Mouse (Mus musculus): ENCODE data around the gene Atg4a-ps.
"Not testable (repeated sequence)": the region's sequence is repeated elsewhere in the genome, so short reads cannot be mapped to it uniquely, and the experiment has no call there.

The Atg4a-ps gene

DNA sequence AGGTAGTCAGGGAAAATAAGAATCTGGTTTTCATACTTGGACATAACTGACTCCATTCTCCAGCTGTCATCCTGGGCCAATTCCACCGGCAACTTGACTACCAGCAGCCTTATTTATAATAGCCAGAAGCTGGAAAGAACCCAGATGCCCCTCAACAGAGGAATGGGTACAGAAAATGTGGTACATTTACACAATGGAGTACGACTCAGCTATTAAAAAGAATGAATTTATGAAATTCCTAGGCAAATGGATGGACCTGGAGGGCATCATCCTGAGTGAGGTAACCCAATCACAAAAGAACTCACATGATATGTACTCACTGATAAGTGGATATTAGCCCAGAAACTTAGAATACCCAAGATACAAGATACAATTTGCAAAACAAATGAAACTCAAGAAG is at the start of gene Atg4a-ps:
TSS of gene Atg4a-ps (minus strand) at position 101 of the 400 bp plus-strand sequence.
- not testable (repeated sequence) for DNase-seq (ENCODE audit: low spot score)

DNA sequence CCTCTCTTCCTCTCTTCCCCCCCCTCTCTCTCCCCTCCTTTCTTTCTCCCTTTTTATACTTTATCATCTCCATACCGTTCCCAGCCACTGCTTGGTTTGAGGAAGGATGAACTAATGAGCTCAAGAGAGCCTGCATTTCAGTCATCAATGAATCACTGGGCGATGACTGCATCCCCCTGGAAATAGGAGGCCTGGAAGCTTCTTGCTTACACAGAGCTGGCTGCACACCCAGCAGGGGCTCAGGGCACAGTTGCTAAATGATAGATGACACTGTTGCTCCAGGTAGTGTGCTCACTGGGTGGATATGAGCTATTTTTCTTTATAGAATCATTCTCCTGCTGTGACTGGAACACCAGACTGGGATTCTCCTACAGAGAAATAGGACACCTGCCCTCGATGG is 49.7 kb upstream of the Atg4a-ps start:
- DNase-seq (ENCODE audit: low spot score), result no peak

DNA sequence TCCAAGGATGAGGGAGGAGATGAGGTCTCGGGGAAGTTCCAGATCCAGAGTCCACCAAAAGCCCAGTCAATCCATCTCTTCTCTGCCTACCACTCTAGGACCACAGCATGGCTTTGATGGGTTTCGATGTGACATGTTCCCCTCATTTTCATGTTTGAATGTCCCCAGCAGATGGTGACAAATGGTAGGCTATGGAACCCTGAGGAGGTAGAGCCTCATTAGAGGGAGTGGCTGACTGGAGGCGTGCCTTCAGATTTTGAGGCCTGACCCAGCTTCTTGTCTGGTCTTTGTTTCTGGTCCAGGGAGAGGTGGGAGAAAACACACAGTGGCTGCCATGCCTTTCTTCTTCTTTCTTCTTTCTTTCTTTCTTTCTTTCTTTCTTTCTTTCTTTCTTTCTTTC is 44.6 kb upstream of the Atg4a-ps start:
- DNase-seq (ENCODE audit: low spot score), result peak; percentile 6

DNA sequence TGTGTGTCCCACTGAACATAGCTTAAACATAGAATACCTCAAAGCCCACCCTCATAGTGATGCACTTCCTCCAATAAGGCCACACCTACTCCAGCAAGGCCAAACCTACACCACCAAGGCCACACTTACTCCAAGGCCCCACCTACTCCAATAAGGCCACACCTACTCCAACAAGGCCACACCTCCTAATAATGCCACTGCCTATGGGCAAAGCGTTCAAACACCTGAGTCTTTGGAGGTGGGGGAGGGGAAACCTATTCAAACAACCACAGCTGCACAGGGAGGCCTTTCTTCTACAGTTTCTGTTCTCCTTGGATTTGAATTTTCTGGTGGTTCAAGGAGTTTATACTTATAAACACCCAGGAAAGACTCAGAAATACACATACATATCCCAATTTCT is 43.2 kb upstream of the Atg4a-ps start:
- no peak for DNase-seq (ENCODE audit: low spot score)

DNA sequence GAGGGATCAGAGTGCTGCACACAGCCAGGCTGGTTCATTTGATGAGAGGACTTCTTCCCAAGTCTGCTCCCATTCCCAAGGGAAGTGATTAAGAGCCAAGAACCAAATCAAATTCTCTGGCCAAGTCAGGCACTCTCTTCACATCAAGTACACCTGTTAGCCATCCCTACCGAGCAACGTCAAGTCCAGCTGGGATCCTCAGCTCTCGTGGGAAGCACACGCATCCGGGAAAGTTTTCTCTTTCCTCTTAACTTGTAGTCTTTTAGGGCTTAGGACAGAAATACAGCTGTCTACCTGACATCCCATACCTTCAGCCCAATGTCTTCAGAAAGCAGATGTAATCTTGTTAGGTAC is 38.1 kb upstream of the Atg4a-ps start:
- no peak for DNase-seq (ENCODE audit: low spot score)

DNA sequence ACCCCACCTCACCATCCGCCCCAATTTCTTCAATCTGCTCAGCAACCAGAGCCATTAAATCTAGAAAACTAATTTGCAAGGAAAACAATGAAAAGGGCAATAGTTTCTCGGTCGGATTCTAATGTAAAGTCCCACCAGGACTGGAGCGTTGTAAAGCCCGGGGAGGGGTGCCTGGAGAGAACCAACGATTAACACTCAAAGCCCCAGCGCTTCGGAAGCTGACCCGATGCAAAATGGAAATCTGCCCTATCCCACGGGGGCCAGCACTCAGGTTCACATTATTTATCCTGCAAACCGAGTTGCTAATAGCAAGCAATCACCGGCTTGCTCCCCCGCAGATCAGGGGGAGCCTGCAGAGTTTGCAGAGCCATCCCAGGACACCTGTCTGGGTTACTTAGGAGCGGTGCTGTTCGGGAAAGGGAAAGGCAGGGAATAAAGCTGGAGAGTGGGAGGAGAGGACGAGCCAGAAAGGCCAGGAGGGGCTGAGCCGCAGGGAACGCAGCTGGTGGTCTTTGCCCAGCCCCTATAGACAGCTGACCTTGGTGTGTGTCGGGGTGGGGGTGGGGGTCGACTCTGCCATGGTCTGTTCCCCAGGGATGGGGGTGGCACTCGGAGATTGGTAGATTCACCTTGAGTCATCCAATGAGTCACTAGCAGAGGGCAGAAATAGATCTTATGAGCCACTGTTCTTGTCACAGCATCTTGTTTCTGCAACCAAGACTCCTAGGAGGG is 37.5 kb upstream of the Atg4a-ps start:
- DNase-seq (ENCODE audit: low spot score), result no peak

DNA sequence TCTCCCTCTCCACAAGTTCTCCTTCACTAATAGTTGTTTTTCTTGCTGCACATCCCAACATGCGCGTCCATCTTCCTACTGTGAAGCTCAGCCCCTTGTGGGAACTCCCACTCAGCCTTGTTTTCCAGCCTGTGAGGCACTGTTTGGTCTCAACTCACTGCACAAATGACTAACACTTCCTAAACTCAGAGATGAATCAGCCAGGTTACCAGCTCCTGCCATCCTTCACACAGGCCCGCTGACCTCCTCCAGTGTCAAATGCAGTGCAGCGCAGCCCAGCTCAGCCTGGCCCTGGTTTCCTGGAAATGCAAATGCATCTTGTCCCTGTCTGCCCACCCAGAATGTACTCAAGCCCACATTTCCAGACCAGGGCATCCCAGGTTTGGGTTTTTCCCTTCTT is 36.6 kb upstream of the Atg4a-ps start:
- no peak for DNase-seq (ENCODE audit: low spot score)

DNA sequence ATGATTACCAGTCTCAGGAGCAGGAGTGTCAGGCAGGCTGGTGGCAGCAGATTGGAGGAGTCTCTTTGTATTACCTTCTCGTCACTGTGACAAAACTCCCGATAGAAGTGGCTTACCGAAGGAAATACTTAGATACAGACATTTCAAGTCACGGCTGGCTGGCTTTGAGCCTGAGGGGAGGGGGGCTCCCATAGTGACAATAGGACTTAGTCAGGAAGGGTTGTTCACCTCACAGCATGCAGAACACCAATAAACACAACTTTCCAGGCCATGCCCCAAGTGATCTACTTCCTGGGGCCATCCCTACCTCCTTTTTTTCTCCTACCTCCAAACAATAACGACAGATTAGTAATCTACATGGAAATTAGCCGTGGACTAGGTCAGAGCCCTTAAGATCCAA is 32.9 kb upstream of the Atg4a-ps start:
- no peak for DNase-seq (ENCODE audit: low spot score)

DNA sequence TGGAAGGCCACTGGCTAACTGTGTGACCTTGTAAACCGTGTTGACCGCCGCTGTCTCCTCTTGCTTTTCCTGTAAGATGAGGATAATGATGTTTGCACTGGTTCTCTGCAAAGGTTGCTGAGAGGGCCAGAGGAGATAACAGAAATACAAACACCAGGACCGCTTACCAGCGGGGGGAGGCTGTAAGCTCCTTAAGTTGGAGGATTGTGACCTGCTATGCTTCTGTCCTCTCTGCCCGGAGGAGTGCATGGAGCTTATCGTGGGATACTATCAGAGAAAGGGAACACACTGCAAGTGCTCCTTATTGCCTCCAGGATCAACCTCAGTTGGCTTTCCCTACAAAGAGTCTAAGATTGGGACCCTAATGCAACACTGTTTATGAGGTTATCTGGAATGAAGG is 26.8 kb upstream of the Atg4a-ps start:
- no peak for DNase-seq (ENCODE audit: low spot score)

DNA sequence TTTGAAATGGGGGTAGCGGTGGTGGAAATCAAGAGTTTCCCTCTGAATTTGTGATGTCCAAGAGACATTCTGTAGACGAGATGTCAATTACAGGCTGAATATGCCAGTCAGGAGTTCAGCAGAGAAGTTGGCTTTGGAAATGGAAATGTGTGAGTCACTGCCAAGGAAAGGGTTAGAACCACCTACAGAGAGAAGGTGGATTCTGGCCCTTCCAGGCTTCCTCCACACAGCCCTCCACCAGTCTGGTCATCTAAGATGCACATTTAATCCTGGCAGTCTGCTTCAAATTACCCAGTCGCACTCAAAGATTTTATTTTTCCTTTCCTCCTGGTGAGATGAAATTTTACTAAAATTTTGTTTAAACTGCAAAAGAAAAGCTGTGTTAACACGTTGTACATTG is 26.2 kb upstream of the Atg4a-ps start:
- DNase-seq (ENCODE audit: low spot score), result no peak

DNA sequence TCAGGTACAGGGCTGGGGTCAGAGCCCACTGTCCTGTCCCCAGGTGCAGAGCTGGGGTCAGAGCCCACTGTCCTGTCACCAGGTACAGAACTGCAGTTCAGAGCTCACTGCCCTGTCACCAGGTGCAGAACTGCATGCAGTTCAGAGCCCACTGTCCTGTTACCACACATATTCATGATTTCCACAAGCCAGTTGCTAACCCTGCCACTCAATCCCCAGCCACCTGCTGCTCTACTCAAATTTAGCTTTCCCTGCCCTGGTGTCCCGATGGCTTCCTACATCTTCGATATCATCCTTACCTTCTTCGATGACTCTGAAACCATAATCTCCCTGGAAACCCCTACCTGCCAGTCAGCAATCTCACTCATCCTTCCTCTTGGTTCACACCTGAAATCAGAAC is 17.5 kb upstream of the Atg4a-ps start:
- no peak for DNase-seq (ENCODE audit: low spot score)

DNA sequence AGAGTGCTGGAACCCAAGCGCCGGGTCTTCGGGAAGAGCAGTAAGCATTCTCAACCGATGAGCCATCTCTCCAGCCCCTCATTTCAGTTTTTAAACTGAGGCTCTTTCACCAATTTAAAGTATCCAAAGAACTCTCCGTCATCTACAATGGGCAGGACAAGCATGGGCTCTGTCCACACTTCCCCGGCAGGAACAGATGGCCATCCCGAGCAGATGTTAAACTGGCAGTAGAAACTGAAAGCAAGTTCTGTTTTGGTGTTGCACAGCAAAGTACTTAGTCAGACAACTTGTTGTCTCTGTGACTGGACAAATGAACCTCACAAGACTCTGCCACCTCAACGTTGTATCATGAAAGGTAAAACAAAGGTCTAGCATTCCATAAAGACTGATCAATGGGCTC is 15.8 kb upstream of the Atg4a-ps start:
- DNase-seq (ENCODE audit: low spot score), result no peak

DNA sequence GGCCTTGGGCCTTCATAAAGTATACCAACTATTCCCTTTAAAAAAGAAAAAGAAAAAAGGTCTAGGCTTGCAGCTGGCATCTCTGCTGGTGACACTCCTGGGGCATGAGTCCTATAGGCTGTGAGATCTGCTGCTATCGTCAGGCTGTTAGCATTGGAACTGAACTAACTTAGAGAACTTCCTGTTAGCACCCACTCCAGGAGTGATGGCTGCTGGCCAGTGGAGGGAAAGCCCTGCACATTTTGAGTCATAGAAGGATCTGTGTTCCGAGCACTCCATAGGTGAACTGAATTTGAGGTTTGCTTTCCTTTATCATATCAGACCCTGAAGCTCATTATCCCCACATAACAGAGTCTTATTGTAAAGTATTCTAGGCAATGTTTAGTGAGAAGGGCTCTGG is 14.1 kb upstream of the Atg4a-ps start:
- DNase-seq (ENCODE audit: low spot score), result no peak

DNA sequence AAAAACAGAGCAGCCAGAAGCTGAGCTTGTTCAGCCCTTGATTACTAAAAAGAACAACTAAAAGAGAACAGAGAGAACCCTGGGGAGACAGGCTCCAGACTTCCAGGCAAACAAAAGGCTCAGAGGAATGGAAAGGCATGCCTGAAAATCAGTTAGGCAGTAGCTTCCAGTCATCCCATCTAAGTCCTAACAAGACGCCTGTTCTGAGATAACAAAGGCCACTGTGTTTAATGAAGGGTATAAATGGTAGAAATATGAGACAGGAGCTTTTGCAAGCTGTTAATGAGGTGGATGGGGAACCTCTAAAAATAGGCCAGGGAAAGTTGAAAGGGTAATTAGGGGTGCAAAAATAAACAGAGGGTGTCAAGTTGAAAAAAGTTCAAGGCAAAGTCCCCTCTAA is 4.5 kb upstream of the Atg4a-ps start:
- DNase-seq (ENCODE audit: low spot score), result no peak

DNA sequence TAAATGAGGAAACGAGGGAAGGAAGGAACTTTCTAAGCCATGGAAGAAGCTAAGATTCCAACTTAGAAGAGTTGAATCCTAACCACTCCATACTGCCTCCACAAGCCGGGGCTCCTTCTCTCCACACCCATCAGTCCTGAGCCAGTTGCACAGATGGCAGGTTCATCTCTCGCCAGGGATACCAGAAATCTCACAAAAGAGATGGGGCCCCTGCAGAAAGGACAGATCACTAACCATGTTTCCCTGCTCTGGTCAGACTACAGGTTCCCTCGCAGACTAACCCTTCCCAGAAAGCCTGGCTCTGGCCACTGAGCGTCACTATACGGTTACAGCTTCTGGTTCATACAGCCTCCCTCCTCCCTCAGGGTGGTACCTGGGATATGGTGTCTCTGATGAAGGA is 3.8 kb upstream of the Atg4a-ps start:
- no peak for DNase-seq (ENCODE audit: low spot score)

DNA sequence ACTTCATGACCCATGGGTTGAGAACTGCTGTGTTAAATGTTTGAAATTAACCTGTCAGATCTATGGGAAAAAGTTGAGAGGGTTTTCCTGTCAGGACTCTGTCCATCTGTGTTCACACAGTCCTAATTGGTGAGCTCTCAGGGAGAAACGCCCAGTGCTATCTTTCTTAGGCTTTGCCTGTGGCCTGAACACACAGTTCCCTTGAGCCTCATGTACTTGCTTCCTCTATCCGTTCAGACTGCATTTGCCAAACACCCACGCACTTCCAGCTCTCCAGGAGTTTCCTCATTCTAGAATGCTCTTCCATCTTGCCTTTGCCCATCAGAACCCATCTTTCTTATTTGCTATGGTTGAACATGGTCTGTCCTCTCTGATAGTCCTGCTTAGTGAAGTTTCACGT is 2.6 kb upstream of the Atg4a-ps start:
- DNase-seq (ENCODE audit: low spot score), result no peak

DNA sequence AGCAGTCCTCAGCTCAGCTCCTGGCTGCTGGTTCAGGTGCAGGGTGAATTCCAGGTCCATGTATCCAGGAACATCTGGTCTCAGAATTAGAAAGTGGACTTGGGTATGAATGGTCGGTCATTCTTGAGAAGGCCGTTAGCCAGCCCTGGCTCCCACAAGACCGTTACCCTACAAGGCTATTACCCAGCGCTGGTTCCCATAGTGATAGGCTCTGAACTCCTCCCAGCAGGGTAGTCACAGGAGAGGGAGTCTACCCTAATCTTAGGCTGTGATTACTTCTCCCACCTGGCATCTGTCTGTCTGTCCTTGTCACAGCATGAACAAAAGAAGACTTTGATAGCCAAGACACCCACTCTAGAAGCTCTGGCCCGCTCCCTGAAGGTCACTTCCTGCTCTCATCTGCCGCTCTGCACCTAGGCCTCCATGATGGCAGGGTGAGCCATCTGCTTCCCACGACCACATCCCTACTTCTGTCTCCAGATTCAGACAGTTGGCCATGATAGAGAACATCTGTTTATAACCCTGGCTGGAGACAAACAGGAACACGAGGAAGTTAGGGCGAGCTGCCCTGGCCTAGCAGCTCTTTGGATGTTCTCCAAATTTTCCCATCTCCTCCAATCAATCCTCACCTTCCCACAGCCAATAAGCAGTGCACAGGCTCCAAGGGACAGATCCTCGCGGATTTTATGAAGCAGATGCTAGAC is 1.4 kb upstream of the Atg4a-ps start:
- no peak for DNase-seq (ENCODE audit: low spot score)

DNA sequence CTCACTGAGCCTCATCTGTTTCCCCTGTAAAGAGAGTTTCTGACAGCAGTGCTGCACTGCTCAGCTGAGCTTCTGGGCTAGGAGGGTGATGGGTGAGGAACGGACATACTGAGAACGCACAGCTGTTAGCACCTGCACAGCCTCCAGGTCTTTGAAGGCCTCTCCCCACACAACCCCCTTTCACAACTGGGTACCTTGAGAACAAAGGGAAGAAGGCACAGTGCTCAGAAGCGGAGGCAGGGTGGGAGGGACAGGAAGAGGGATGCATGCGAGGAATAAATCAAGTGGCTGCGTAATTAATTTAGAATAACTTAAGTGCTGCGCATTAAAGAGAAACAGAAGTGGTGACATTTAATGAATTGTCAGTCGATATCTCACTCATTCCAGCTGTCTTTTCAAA is 4.6 kb downstream of the Atg4a-ps start:
- peak; percentile 15 for DNase-seq (ENCODE audit: low spot score)

DNA sequence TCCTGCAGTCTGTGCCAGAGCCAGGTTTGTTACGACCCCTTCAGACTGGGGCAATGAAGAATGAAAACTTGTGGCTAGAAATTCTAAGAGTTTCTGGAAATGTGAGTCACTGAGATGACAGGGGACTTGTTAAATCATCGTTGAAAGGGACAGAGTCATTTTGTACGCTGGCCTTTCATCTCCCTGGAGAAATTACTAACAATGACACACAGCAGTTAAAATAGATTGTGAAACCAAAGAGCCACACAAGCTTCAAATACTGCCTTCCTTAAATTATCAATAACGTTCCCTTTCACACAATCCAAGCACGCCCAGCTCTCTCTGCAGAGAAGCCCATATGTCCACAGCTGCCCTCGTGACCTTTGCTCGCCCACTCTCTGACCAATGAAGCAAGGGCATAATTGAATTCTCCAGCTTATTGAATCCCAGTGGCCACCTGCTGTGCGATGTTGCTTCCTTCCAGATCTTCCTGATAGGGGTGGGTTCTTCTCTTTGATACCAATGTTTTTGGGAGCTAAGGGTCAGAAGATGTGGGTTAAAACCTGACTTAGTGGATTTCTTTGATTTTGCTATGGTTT is 5.6 kb downstream of the Atg4a-ps start:
- DNase-seq (ENCODE audit: low spot score), result no peak

DNA sequence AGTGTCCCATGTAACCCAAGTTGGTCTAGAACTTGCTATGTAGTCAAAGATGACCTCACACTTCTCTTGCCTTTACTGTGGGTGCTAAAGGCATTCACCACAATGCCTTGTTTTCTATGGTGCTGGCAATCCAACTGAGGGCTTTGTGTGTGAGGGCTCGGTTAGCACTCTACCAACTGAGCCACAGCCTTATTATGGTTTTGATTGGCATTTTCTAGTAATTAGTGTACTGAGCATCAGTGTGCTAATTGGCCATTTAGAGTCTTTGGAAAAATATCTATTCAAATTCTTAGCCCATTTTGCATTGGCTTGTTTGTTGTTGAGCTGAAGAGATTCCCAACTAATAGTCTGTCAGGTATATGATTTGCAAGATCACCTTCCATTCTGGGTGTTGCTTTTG is 8.2 kb downstream of the Atg4a-ps start:
- no peak for DNase-seq (ENCODE audit: low spot score)

DNA sequence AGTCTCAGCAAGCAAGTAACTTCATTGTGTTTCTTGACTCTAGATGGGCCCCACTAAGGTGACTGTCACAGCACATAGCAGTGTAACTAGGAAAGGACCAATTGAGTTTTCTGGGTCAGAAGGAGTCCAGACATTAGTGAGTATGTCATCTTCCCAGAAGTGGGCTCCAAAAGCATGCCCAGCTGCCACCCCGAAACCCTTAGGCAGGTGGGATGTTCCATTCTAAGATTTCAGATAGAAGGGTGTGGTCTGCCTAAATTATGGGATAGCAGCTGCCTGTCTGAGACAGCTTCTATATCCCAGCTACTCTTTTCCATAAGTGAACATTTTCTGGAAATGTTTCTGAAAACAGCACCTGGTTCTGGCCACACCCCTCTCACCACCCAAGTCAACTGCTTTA is 11.6 kb downstream of the Atg4a-ps start:
- no peak for DNase-seq (ENCODE audit: low spot score)

DNA sequence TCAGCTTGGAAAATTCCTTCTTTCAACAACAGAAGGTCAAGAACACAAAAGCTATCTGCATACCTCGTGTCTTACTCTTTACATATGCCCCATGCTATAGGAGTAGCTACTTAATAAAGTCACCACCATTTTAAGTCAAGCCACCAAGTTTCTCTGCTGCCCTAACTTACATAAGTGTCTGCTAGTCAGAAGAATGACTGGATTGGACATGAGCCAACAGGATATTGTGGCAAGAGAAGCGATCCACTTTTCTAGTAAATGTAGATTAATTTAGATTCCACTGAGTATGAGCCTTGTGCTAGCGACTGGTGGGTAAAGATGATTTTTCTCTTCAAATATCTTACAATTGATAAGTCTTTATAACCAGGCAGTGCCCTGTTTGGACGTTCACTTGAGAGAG is 12.0 kb downstream of the Atg4a-ps start:
- DNase-seq (ENCODE audit: low spot score), result no peak

DNA sequence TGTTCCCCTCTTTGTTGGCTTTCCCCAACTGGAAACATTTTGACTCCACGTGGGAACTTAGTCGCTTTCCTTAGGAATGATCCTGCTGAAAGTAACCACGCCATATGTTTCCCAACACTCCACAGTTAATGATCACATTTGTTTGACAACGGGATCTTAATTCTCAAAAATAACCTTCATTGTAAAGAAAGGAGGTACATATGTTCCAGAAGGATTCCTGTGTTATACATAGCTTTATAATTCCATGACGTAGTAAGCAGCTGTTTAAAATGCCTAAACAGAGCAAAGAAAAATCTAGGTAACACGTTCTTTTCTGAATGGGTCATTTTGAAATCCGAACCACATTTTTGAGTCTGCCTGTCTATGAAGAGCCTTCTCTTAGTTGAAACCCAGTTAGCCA is 12.7 kb downstream of the Atg4a-ps start:
- DNase-seq (ENCODE audit: low spot score), result no peak

DNA sequence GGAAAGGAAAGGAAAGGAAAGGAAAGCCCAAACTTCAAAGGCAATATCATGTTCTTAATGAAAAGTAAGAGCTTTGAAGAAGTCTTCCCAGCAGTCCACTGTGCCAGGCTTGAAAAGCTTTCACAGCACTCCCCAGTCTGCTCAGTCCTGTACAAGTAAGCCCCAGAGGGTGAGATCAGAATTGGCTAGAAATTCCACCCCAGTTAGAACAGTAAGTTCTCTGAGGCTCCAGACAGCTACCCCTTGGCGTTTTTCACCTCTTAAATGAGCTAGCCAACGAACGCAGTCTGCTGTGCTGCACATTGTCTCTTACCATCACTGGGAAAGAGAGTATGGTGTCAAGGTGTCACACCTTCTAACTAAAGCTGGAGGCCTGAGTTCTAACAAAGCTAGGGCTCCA is 18.2 kb downstream of the Atg4a-ps start:
- no peak for DNase-seq (ENCODE audit: low spot score)

Measured in T-cell, adult 2 months (primary cell).